Mouse (Mus musculus): Measurements from ENCODE around the gene Mfsd12. TPM values are rescaled to one million over a fixed set of nuclear protein-coding genes. Genes with fewer than 3 reads are reported as not detected.

Mfsd12 gene
- polyA plus RNA-seq, 1 experiment from 2014 or later = 7.8 TPM

- Histone ChIP-seq H3K27ac (peak overlapping the region; percentile 86), H3K9ac (peak overlapping the region; percentile 83), H3K27me3 (ENCODE audit: control insufficient read depth, insufficient read depth, low read length) (no peaks in the 10 kb centered on the region), H3K9me3 (ENCODE audit: control insufficient read depth, low read length) (no peaks in the 10 kb centered on the region), H3K4me2 (replicated peaks) (peak overlapping the region; percentile 64), H3K36me3 (replicated peaks; ENCODE audit: control insufficient read depth, insufficient read depth) (peaks cover 30% of the 10 kb centered on the region), H3K4me1 (replicated peaks; ENCODE audit: control insufficient read depth, insufficient read depth, low read length) (peaks cover 10% of the 10 kb centered on the region), H3K4me3 (replicated peaks; ENCODE audit: low read length) (peak overlapping the region; percentile 85)
- 1% methylated on average over 19 of the region's 19 CpGs for WGBS
- DNase-seq (ENCODE audit: low spot score) (no peak), ATAC-seq (ENCODE audit: low FRiP score) (peak; percentile 14; the same call in 1 of the 2 replicates)
Observed at GRCm38 (mm10) chr10:81384605-81384982, 27.3 kb downstream of the Mfsd12 start.

- DNase-seq (ENCODE audit: low spot score) (no peak), ATAC-seq (ENCODE audit: low FRiP score) (no peak)
- Histone ChIP-seq H3K36me3 (replicated peaks; ENCODE audit: control insufficient read depth, insufficient read depth) (peaks cover 30% of the 10 kb centered on the region), H3K4me2 (replicated peaks) (peak overlapping the region; percentile 64; the same call in 1 of the 2 replicates), H3K4me3 (replicated peaks; ENCODE audit: low read length) (peak overlapping the region; percentile 85), H3K9me3 (ENCODE audit: control insufficient read depth, low read length) (no peaks in the 10 kb centered on the region), H3K27ac (no peak overlapping the region), H3K4me1 (replicated peaks; ENCODE audit: control insufficient read depth, insufficient read depth, low read length) (peaks cover 10% of the 10 kb centered on the region), H3K9ac (peak overlapping the region; percentile 83; the same call in 1 of the 2 replicates), H3K27me3 (ENCODE audit: control insufficient read depth, insufficient read depth, low read length) (no peaks in the 10 kb centered on the region)
- 81% methylated on average over 22 of the region's 22 CpGs for WGBS
Observed at GRCm38 (mm10) chr10:81385603-81386306, 28.5 kb downstream of the Mfsd12 start.

DNA sequence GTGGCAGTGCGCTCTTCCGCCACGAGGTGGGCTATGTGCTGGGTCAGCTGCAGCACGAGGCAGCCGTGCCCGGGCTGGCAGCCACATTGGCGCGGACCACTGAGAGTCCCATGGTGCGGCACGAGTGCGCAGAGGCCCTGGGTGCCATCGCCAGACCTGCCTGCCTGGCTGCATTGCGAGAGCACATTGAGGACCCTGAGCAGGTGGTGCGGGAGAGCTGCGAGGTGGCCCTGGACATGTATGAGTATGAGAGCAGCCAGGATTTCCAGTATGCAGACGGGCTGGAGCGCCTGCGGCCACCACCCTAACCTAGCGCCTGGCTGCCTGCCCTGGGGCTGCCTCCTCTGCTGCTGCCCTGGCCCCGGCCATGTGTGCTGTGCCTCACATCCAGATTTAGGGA lies 30.4 kb downstream of the Mfsd12 start:
- Histone ChIP-seq H3K36me3 (replicated peaks; ENCODE audit: control insufficient read depth, insufficient read depth) (peaks cover 35% of the 10 kb centered on the region), H3K27me3 (ENCODE audit: control insufficient read depth, insufficient read depth, low read length) (no peaks in the 10 kb centered on the region), H3K9me3 (ENCODE audit: control insufficient read depth, low read length) (no peaks in the 10 kb centered on the region), H3K9ac (no peak overlapping the region), H3K4me2 (replicated peaks) (no peak overlapping the region), H3K4me3 (replicated peaks; ENCODE audit: low read length) (no peak overlapping the region), H3K27ac (no peak overlapping the region), H3K4me1 (replicated peaks; ENCODE audit: control insufficient read depth, insufficient read depth, low read length) (peaks cover 10% of the 10 kb centered on the region)
- no peak for ATAC-seq (ENCODE audit: low FRiP score)
- WGBS = 95% methylated on average over 20 of the region's 20 CpGs
- no peak for DNase-seq (ENCODE audit: low spot score)

DNA sequence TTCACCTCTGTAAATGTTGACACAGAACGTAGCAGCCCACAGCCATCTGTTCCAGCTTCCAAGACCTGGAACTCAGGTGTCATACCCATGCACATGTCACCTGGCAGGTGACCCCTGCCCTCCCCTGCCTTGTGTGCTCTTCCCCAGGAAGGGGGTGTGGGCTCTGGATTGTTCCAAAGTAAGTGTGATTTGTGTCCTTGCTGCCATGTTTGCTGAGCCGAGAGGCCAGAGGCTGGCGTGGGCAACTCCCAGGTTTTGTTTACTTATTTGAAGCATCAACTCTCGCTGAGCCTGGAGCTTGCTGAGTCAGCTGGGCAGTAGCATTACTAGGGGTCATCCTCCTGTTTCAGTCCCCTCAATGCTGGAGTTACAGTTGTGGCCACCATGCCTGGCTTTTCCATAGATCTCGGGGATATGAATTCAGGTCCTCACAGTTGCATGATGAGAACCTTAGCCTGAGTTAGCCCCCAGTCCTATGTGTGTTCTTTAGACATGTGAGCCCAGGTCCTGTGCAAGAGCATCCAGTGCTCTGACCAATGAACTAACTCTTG lies 31.3 kb downstream of the Mfsd12 start, which contains the start of gene Gm48552:
Gene Gm48552 (plus strand): TSS at position 501 of the 551 bp plus-strand sequence.
- WGBS = 85% methylated on average over 5 of the region's 5 CpGs
- Histone ChIP-seq H3K4me1 (replicated peaks; ENCODE audit: control insufficient read depth, insufficient read depth, low read length) (peaks cover 10% of the 10 kb centered on the region), H3K36me3 (replicated peaks; ENCODE audit: control insufficient read depth, insufficient read depth) (peaks cover 35% of the 10 kb centered on the region), H3K27ac (no peak within 1 kb of the TSS), H3K4me3 (replicated peaks; ENCODE audit: low read length) (no peak within 1 kb of the TSS), H3K9me3 (ENCODE audit: control insufficient read depth, low read length) (no peaks in the 10 kb centered on the region), H3K4me2 (replicated peaks) (no peak within 1 kb of the TSS), H3K27me3 (ENCODE audit: control insufficient read depth, insufficient read depth, low read length) (no peaks in the 10 kb centered on the region), H3K9ac (no peak within 1 kb of the TSS)
- ATAC-seq (ENCODE audit: low FRiP score) (no peak), DNase-seq (ENCODE audit: low spot score) (no peak)

DNA sequence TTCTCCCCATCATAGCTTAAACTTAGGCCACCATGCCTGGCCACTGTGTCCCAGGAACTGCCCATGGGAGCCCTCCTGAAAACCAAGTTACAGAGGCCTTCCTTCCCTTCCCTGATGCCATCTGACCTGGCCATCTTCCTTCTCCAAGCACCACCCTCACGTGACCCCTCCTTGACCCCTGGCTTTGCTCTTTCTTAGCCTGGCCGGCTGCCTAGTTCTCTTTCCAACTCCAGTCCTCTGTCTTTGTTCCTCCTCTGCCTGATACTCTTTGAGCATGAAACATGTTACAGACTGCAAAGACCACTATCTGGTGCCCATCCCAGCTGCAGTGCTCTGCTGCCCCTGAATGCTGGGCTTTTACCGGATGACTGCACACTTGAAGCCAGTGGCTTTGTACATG lies 32.1 kb downstream of the Mfsd12 start:
- WGBS = 31% methylated on average over 3 of the region's 3 CpGs
- DNase-seq (ENCODE audit: low spot score) = no peak
- Histone ChIP-seq H3K4me1 (replicated peaks; ENCODE audit: control insufficient read depth, insufficient read depth, low read length) (peaks cover 10% of the 10 kb centered on the region), H3K27ac (no peak overlapping the region), H3K9me3 (ENCODE audit: control insufficient read depth, low read length) (no peaks in the 10 kb centered on the region), H3K4me2 (replicated peaks) (no peak overlapping the region), H3K4me3 (replicated peaks; ENCODE audit: low read length) (no peak overlapping the region), H3K36me3 (replicated peaks; ENCODE audit: control insufficient read depth, insufficient read depth) (peaks cover 35% of the 10 kb centered on the region), H3K9ac (no peak overlapping the region), H3K27me3 (ENCODE audit: control insufficient read depth, insufficient read depth, low read length) (no peaks in the 10 kb centered on the region)
- no peak for ATAC-seq (ENCODE audit: low FRiP score)

DNA sequence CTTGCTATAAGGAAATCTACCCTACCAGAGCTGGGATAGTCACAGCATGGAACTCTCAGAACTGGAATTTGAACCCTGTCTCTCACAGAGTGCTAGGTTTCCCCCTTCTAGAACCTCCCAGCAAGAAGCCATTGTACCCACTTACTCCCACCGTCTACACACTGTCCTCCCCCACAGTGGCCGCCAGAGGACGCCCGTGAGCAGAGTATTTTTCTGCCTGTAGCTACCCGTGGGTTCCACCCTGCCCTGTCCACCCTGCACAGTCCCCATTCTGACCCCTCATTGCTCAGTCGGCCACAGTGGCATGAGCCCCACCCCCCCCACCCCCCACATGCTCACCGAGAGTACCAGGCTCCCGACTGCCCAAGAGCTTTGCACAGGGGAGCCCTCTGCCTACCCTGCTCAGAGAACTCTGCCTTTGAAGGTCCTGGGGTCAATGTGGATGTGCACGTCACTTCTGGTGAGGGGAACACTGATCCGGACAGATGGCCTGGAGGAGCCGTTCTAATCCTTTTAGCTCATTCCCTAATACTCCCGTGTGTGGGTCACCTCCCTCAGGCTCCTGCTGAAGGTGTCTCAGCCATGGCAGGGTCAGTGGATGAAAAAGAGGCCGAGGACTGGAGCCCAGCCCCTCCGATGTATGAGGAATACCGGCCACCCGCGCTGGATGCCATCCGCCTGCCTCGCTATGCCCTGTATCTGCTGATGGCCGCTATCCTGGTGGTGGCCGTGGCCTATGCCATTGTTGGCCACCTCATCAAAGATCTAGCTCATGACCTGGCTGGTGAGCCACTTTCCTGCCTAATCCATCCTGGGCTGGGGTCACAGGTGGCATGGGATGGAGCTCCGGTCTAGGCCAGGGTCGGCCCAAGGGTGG lies 32.7 kb downstream of the Mfsd12 start:
- peak; percentile 66 for DNase-seq (ENCODE audit: low spot score)
- H3K9me3 ChIP-seq (ENCODE audit: control insufficient read depth, low read length) = no peaks in the 10 kb centered on the region
- H3K9ac ChIP-seq = no peak overlapping the region
- H3K4me1 ChIP-seq (replicated peaks; ENCODE audit: control insufficient read depth, insufficient read depth, low read length) = peaks cover 7% of the 10 kb centered on the region
- ATAC-seq (ENCODE audit: low FRiP score) = peak; percentile 50
- no peak overlapping the region for H3K27ac ChIP-seq
- H3K4me2 ChIP-seq (replicated peaks) = no peak overlapping the region
- 62% methylated on average over 23 of the region's 23 CpGs for WGBS
- no peaks in the 10 kb centered on the region for H3K27me3 ChIP-seq (ENCODE audit: control insufficient read depth, insufficient read depth, low read length)
- H3K36me3 ChIP-seq (replicated peaks; ENCODE audit: control insufficient read depth, insufficient read depth) = peaks cover 35% of the 10 kb centered on the region
- no peak overlapping the region for H3K4me3 ChIP-seq (replicated peaks; ENCODE audit: low read length)

DNA sequence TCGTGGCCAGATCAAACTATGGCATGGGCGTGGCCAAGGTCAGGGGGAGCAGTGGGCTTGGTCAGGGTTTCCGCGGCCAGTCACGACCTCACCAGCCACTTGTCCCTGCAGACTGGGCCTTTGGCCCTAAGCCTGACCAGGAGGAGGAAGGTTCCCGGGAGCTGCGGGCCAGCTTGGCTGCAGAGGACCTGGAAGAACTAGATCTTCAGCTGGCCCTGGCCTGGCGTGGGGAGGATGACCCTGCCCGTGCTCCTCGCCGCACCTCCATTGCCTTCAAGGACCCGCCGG lies 33.3 kb downstream of the Mfsd12 start:
- H3K9ac ChIP-seq = no peak overlapping the region
- 0 out of 2 replicates have a peak, but pooled peaks cover 2% of the 10 kb centered on the region for H3K4me1 ChIP-seq (replicated peaks; ENCODE audit: control insufficient read depth, insufficient read depth, low read length)
- ATAC-seq (ENCODE audit: low FRiP score) (no peak), DNase-seq (ENCODE audit: low spot score) (no peak)
- peaks cover 35% of the 10 kb centered on the region for H3K36me3 ChIP-seq (replicated peaks; ENCODE audit: control insufficient read depth, insufficient read depth)
- H3K27me3 ChIP-seq (ENCODE audit: control insufficient read depth, insufficient read depth, low read length) = no peaks in the 10 kb centered on the region
- no peaks in the 10 kb centered on the region for H3K9me3 ChIP-seq (ENCODE audit: control insufficient read depth, low read length)
- WGBS = 94% methylated on average over 13 of the region's 13 CpGs
- H3K27ac ChIP-seq = no peak overlapping the region
- H3K4me2 ChIP-seq (replicated peaks) = no peak overlapping the region
- H3K4me3 ChIP-seq (replicated peaks; ENCODE audit: low read length) = no peak overlapping the region

DNA sequence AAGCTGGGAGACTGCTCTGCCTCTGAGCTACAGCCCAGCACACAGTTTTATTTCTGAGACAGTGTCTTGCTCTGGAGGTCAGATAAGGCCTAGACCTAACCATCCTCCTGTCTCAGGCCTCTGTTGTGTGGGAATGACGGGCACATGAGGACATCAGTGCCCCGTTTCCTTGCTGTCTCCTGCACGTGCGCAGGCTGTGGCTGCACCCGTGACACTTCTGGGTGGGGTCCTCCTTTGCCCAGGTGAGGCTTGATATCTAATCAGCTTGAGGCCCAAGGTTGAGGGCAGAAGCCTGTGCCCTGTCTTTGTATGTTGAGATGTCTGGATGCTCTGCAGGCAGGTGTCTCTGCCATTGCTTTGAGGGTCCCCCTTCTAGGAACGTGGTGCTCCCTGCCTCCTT lies 35.0 kb downstream of the Mfsd12 start:
- no peaks in the 10 kb centered on the region for H3K4me1 ChIP-seq (replicated peaks; ENCODE audit: control insufficient read depth, insufficient read depth, low read length)
- H3K4me3 ChIP-seq (replicated peaks; ENCODE audit: low read length) = no peak overlapping the region
- H3K27me3 ChIP-seq (ENCODE audit: control insufficient read depth, insufficient read depth, low read length) = no peaks in the 10 kb centered on the region
- H3K9me3 ChIP-seq (ENCODE audit: control insufficient read depth, low read length) = no peaks in the 10 kb centered on the region
- no peak overlapping the region for H3K4me2 ChIP-seq (replicated peaks)
- no peak overlapping the region for H3K9ac ChIP-seq
- H3K27ac ChIP-seq = no peak overlapping the region
- no peak for DNase-seq (ENCODE audit: low spot score)
- H3K36me3 ChIP-seq (replicated peaks; ENCODE audit: control insufficient read depth, insufficient read depth) = peaks cover 24% of the 10 kb centered on the region
- 88% methylated on average over 6 of the region's 6 CpGs for WGBS
- no peak for ATAC-seq (ENCODE audit: low FRiP score)

- Histone ChIP-seq H3K27me3 (ENCODE audit: control insufficient read depth, insufficient read depth, low read length) (no peaks in the 10 kb centered on the region), H3K36me3 (replicated peaks; ENCODE audit: control insufficient read depth, insufficient read depth) (peaks cover 24% of the 10 kb centered on the region), H3K4me1 (replicated peaks; ENCODE audit: control insufficient read depth, insufficient read depth, low read length) (no peaks in the 10 kb centered on the region), H3K9ac (peak within 1 kb of the TSS; percentile 12), H3K9me3 (ENCODE audit: control insufficient read depth, low read length) (no peaks in the 10 kb centered on the region), H3K27ac (no peak within 1 kb of the TSS), H3K4me3 (replicated peaks; ENCODE audit: low read length) (no peak within 1 kb of the TSS), H3K4me2 (replicated peaks) (peak within 1 kb of the TSS; percentile 24)
- 67% methylated on average over 14 of the region's 14 CpGs for WGBS
- DNase-seq (ENCODE audit: low spot score) (no peak), ATAC-seq (ENCODE audit: low FRiP score) (no peak)
Observed at GRCm38 (mm10) chr10:81392781-81393185, 35.5 kb downstream of the Mfsd12 start, which contains the start of gene Smim24. Smim24 (plus strand) TSS chr10:81393051.

Measured in hindbrain, embryonic 14.5 days (tissue).